Mouse (Mus musculus) midbrain, embryonic 13.5 days (tissue): ENCODE results near the gene Arhgef7. TPM values are rescaled to one million over a fixed set of nuclear protein-coding genes. Genes with fewer than 3 reads are reported as not detected.

Experiments used
- ATAC-seq: fragments of 200-750 bp; cut with Nextera tagmentation; 2 replicates; pipeline ENCODE4 v1.8.0; 2017; ENCODE audit warnings: mild to moderate bottlenecking, moderate TSS enrichment, moderate library complexity
- H3K27ac ChIP-seq: fragments of 300-500 bp; sonication (generic); 2 replicates; pipeline ENCODE4 v1.5.1; 2015; ENCODE audit warnings: inconsistent platforms, mild to moderate bottlenecking, moderate library complexity
- H3K27me3 ChIP-seq: fragments of 300-500 bp; sonication (generic); 2 replicates; pipeline ENCODE4 v1.6.1; 2015; ENCODE audit warnings: mild to moderate bottlenecking, inconsistent platforms
- H3K36me3 ChIP-seq: fragments of 300-500 bp; sonication (generic); 2 replicates; pipeline ENCODE4 v1.6.1; 2015; ENCODE audit warnings: mild to moderate bottlenecking, inconsistent platforms
- H3K4me1 ChIP-seq: fragments of 300-500 bp; sonication (generic); replicated peaks from 2 replicates; pipeline ENCODE4 v1.6.1; 2015; ENCODE audit warnings: inconsistent platforms
- H3K4me2 ChIP-seq: fragments of 300-500 bp; sonication (generic); replicated peaks from 2 replicates; pipeline ENCODE4 v1.6.1; 2015; ENCODE audit warnings: moderate library complexity, mild to moderate bottlenecking, inconsistent platforms
- H3K4me3 ChIP-seq: fragments of 300-500 bp; sonication (generic); replicated peaks from 2 replicates; pipeline ENCODE4 v1.5.1; 2015; ENCODE audit warnings: mild to moderate bottlenecking, inconsistent platforms
- H3K9ac ChIP-seq: fragments of 300-500 bp; sonication (generic); replicated peaks from 2 replicates; pipeline ENCODE4 v1.6.1; 2015; ENCODE audit warnings: mild to moderate bottlenecking, inconsistent platforms
- H3K9me3 ChIP-seq: fragments of 300-500 bp; sonication (generic); 2 replicates; pipeline ENCODE4 v1.6.1; 2016; ENCODE audit warnings: mild to moderate bottlenecking, inconsistent platforms
- WGBS: fragments of 180-500 bp; shearing (Covaris S2); methylation state at CpG from one replicate; pipeline ENCODE4 v1.1.7; 2015; 5-methylcytosine and 5-hydroxymethylcytosine counted together
- polyA plus RNA-seq: library from polyadenylated mRNA; unstranded; fragments of >200 nt; fragmentation: Nextera tagmentation; extraction: Ambion mirVana; gene quantifications from 2 replicates; pipeline ENCODE4 v1.2.1, GENCODE M21; 2015

Arhgef7 gene
- polyA plus RNA-seq, 1 experiment from 2014 or later = 66.3 TPM

GRCm38 (mm10) chr8:11700060-11701032 is 27.2 kb upstream of the Arhgef7 start:
- peak overlapping the region; percentile 51 for H3K4me2 ChIP-seq
- 34% methylated on average over 26 of the region's 26 CpGs for WGBS
- peak overlapping the region; percentile 20 for H3K4me3 ChIP-seq
- no peak overlapping the region for H3K27ac ChIP-seq
- peaks cover 8% of the 10 kb centered on the region for H3K27me3 ChIP-seq
- H3K9me3 ChIP-seq = no peaks in the 10 kb centered on the region
- H3K36me3 ChIP-seq = no peaks in the 10 kb centered on the region
- peak; percentile 90 for ATAC-seq
- H3K4me1 ChIP-seq = peaks cover 4% of the 10 kb centered on the region; the same call in 1 of the 2 replicates
- H3K9ac ChIP-seq = peak overlapping the region; percentile 59

GRCm38 (mm10) chr8:11701033-11701362 is 26.5 kb upstream of the Arhgef7 start, which contains the start of gene 1700016D06Rik:
1700016D06Rik (minus strand) TSS chr8:11701063.
- Histone ChIP-seq H3K4me3 (peak within 1 kb of the TSS; percentile 20), H3K27me3 (peaks cover 8% of the 10 kb centered on the region), H3K4me2 (peak within 1 kb of the TSS; percentile 51), H3K4me1 (peaks cover 4% of the 10 kb centered on the region; the same call in 1 of the 2 replicates), H3K36me3 (no peaks in the 10 kb centered on the region), H3K9ac (peak within 1 kb of the TSS; percentile 59), H3K27ac (no peak within 1 kb of the TSS), H3K9me3 (no peaks in the 10 kb centered on the region)
- WGBS = 63% methylated on average over 6 of the region's 6 CpGs
- no peak for ATAC-seq

- no peak for ATAC-seq
- peaks cover 8% of the 10 kb centered on the region for H3K27me3 ChIP-seq
- H3K27ac ChIP-seq = no peak overlapping the region
- H3K36me3 ChIP-seq = no peaks in the 10 kb centered on the region
- no peak overlapping the region for H3K4me3 ChIP-seq
- H3K9ac ChIP-seq = no peak overlapping the region
- 86% methylated on average over 6 of the region's 6 CpGs for WGBS
- H3K4me2 ChIP-seq = no peak overlapping the region
- peaks cover 4% of the 10 kb centered on the region; the same call in 1 of the 2 replicates for H3K4me1 ChIP-seq
- no peaks in the 10 kb centered on the region for H3K9me3 ChIP-seq
Observed at GRCm38 (mm10) chr8:11701428-11701827, 26.1 kb upstream of the Arhgef7 start.

GRCm38 (mm10) chr8:11703789-11704188 is 23.7 kb upstream of the Arhgef7 start:
- no peak overlapping the region for H3K9ac ChIP-seq
- no peaks in the 10 kb centered on the region for H3K9me3 ChIP-seq
- 87% methylated on average over 5 of the region's 5 CpGs for WGBS
- H3K27me3 ChIP-seq = peaks cover 8% of the 10 kb centered on the region
- H3K27ac ChIP-seq = no peak overlapping the region
- no peak overlapping the region for H3K4me3 ChIP-seq
- ATAC-seq = no peak
- H3K4me1 ChIP-seq = peaks cover 4% of the 10 kb centered on the region; the same call in 1 of the 2 replicates
- H3K4me2 ChIP-seq = no peak overlapping the region
- no peaks in the 10 kb centered on the region for H3K36me3 ChIP-seq

GRCm38 (mm10) chr8:11704716-11705420 is 22.7 kb upstream of the Arhgef7 start:
- no peak overlapping the region for H3K9ac ChIP-seq
- peaks cover 4% of the 10 kb centered on the region; the same call in 1 of the 2 replicates for H3K4me1 ChIP-seq
- 69% methylated on average over 6 of the region's 6 CpGs for WGBS
- H3K36me3 ChIP-seq = no peaks in the 10 kb centered on the region
- H3K27me3 ChIP-seq = peaks cover 3% of the 10 kb centered on the region; the same call in 1 of the 2 replicates
- H3K9me3 ChIP-seq = no peaks in the 10 kb centered on the region
- no peak overlapping the region for H3K27ac ChIP-seq
- no peak overlapping the region for H3K4me3 ChIP-seq
- no peak overlapping the region for H3K4me2 ChIP-seq
- no peak for ATAC-seq

- peaks cover 4% of the 10 kb centered on the region for H3K4me1 ChIP-seq
- 89% methylated on average over 12 of the region's 12 CpGs for WGBS
- H3K27ac ChIP-seq = no peak overlapping the region
- no peaks in the 10 kb centered on the region for H3K9me3 ChIP-seq
- H3K4me2 ChIP-seq = no peak overlapping the region
- no peaks in the 10 kb centered on the region for H3K36me3 ChIP-seq
- H3K27me3 ChIP-seq = no peaks in the 10 kb centered on the region
- no peak overlapping the region for H3K9ac ChIP-seq
- no peak for ATAC-seq
- H3K4me3 ChIP-seq = no peak overlapping the region
Observed at GRCm38 (mm10) chr8:11705818-11706217, 21.7 kb upstream of the Arhgef7 start.

- Histone ChIP-seq H3K4me1 (peaks cover 10% of the 10 kb centered on the region), H3K4me2 (no peak overlapping the region), H3K9ac (no peak overlapping the region), H3K27me3 (no peaks in the 10 kb centered on the region), H3K36me3 (no peaks in the 10 kb centered on the region), H3K4me3 (no peak overlapping the region), H3K27ac (no peak overlapping the region), H3K9me3 (no peaks in the 10 kb centered on the region)
- 15% methylated on average over 3 of the region's 3 CpGs for whole genome bisulfite sequencing
- ATAC-seq = no peak
Observed at GRCm38 (mm10) chr8:11707701-11708100, 19.8 kb upstream of the Arhgef7 start.

- Histone ChIP-seq H3K27me3 (no peaks in the 10 kb centered on the region), H3K9ac (no peak overlapping the region), H3K4me2 (no peak overlapping the region), H3K27ac (no peak overlapping the region), H3K4me3 (no peak overlapping the region), H3K4me1 (peaks cover 10% of the 10 kb centered on the region), H3K9me3 (no peaks in the 10 kb centered on the region), H3K36me3 (no peaks in the 10 kb centered on the region)
- no peak for ATAC-seq
- WGBS = 48% methylated on average over 2 of the region's 2 CpGs
Observed at GRCm38 (mm10) chr8:11708815-11709214, 18.7 kb upstream of the Arhgef7 start.

GRCm38 (mm10) chr8:11709542-11709941 is 18.0 kb upstream of the Arhgef7 start:
- Histone ChIP-seq H3K27ac (no peak overlapping the region), H3K27me3 (no peaks in the 10 kb centered on the region), H3K36me3 (no peaks in the 10 kb centered on the region), H3K4me3 (no peak overlapping the region), H3K9ac (no peak overlapping the region), H3K4me2 (no peak overlapping the region), H3K9me3 (no peaks in the 10 kb centered on the region), H3K4me1 (peaks cover 10% of the 10 kb centered on the region)
- WGBS = 74% methylated on average over 3 of the region's 3 CpGs
- no peak for ATAC-seq

GRCm38 (mm10) chr8:11710415-11710814 is 17.1 kb upstream of the Arhgef7 start:
- no peak overlapping the region for H3K4me2 ChIP-seq
- H3K27me3 ChIP-seq = no peaks in the 10 kb centered on the region
- 37% methylated on average over 5 of the region's 5 CpGs for WGBS
- no peak for ATAC-seq
- no peaks in the 10 kb centered on the region for H3K9me3 ChIP-seq
- H3K36me3 ChIP-seq = no peaks in the 10 kb centered on the region
- no peak overlapping the region for H3K27ac ChIP-seq
- no peak overlapping the region for H3K4me3 ChIP-seq
- peaks cover 10% of the 10 kb centered on the region for H3K4me1 ChIP-seq
- H3K9ac ChIP-seq = no peak overlapping the region

- 84% methylated on average over 6 of the region's 6 CpGs for WGBS
- H3K36me3 ChIP-seq = no peaks in the 10 kb centered on the region
- H3K4me3 ChIP-seq = no peak overlapping the region
- no peak overlapping the region for H3K27ac ChIP-seq
- H3K27me3 ChIP-seq = no peaks in the 10 kb centered on the region
- peaks cover 10% of the 10 kb centered on the region for H3K4me1 ChIP-seq
- H3K9me3 ChIP-seq = no peaks in the 10 kb centered on the region
- no peak overlapping the region for H3K9ac ChIP-seq
- no peak overlapping the region for H3K4me2 ChIP-seq
- no peak for ATAC-seq
Observed at GRCm38 (mm10) chr8:11712244-11712643, 15.3 kb upstream of the Arhgef7 start.

- Histone ChIP-seq H3K4me2 (no peak overlapping the region), H3K27me3 (no peaks in the 10 kb centered on the region), H3K9me3 (no peaks in the 10 kb centered on the region), H3K9ac (no peak overlapping the region), H3K4me3 (no peak overlapping the region), H3K4me1 (no peaks in the 10 kb centered on the region), H3K27ac (no peak overlapping the region), H3K36me3 (no peaks in the 10 kb centered on the region)
- 83% methylated on average over 4 of the region's 4 CpGs for WGBS
- no peak for ATAC-seq
Observed at GRCm38 (mm10) chr8:11717194-11717593, 10.3 kb upstream of the Arhgef7 start.
